Mouse (Mus musculus) retina, adult 2 months (tissue): ENCODE results near the gene Adck1.
"Not testable (repeated sequence)": the region's sequence is repeated elsewhere in the genome, so short reads cannot be mapped to it uniquely, and the experiment has no call there.

Experiments
- DNase-seq: peaks from one replicate; pipeline ENCODE4 v3.0.0-alpha.2; 2012; ENCODE audit warnings: low read depth, low spot score

Gene Adck1

GRCm38 (mm10) chr12:88426926-88427325 is 66.6 kb downstream of the Adck1 start:
- no peak for DNase-seq

- DNase-seq, result no peak
These were observed 68.4 kb downstream of the Adck1 start for GRCm38 (mm10) chr12:88428735-88429134.

DNA sequence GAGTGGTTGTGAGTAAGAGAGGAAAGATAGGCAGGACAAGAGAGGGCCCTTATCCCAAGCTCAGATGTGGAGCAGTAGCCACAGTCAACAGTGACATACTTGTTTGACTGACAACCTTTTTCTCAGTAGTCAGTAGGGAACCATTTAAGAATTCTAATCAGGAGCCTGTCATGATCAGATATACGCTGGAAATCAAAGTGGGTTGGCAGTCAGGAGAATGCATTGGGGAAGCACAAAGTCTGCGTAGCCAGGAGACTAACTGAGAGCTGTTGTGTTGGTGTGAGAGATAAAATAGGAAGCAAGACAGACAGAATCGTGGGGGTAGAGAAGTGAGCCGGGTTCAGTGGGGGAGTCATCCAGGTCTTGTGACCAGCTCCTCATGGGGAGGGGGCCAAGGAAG is 71.9 kb downstream of the Adck1 start:
- DNase-seq, result no peak

DNA sequence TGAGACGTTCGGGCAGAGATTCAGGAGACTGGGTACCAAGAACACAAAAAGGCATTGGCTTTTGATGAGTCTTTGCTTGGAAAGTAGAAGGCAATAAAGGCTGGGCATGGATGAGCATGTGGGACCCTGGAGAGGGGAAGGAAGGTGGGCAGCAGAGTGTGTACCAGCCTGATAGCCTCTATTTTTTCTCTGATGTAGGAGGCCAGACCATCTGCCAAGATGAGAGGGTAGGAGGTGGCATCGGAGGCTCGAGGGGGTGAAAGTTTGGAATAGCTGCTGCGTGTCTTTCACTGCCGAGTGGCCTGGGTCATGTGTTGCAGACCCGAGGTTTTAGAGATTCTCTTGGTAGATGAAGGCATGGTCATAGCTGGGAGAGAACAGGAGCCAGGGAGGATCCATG is 72.8 kb downstream of the Adck1 start:
- no peak for DNase-seq

GRCm38 (mm10) chr12:88436962-88437750 is 76.8 kb downstream of the Adck1 start:
- DNase-seq, result no peak

DNA sequence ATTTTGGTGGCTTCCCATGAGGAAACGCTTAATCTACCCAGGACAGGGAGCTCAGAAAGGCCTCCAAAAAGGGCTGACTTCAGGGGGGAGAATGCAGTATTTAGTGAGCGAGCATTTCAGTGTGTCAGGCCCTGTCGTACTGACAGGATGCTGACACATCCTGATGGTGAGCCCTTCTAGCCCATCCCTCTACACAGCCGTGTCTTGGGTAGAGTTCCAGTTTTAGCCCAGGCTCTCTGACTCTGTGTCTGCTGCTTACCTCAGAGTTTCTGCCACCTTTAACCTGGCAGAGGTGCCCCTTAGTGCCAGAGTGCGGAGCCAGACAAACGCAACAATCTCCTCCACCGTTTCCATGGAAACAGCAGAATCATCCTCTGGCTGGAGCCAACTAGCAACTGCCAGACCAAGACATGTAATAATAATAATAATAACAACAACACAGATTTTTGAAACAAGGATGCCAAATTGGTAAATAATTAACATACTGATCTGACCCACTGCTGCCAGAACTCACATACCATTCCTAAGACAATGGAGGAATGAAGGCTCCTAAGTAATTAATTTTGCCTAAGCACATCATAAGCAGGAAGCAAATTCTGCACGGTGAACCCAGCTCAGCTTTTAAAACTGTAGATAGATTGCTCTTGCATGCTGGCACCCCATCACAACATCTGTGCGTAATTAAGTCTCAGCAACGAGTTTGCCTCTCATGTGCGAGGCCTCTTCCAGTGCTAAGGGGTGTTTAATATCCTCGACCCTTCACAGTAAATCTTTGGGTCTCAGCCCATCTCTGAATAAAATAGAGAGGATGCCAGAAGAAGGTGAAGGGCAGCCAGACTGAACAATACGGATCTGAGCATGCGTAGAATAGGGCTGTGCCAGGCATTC is 81.8 kb downstream of the Adck1 start:
- no peak for DNase-seq

- DNase-seq, result no peak
These were observed 83.7 kb downstream of the Adck1 start for GRCm38 (mm10) chr12:88444040-88444439.

- no peak for DNase-seq
These were observed 85.1 kb downstream of the Adck1 start for GRCm38 (mm10) chr12:88445471-88445870.

DNA sequence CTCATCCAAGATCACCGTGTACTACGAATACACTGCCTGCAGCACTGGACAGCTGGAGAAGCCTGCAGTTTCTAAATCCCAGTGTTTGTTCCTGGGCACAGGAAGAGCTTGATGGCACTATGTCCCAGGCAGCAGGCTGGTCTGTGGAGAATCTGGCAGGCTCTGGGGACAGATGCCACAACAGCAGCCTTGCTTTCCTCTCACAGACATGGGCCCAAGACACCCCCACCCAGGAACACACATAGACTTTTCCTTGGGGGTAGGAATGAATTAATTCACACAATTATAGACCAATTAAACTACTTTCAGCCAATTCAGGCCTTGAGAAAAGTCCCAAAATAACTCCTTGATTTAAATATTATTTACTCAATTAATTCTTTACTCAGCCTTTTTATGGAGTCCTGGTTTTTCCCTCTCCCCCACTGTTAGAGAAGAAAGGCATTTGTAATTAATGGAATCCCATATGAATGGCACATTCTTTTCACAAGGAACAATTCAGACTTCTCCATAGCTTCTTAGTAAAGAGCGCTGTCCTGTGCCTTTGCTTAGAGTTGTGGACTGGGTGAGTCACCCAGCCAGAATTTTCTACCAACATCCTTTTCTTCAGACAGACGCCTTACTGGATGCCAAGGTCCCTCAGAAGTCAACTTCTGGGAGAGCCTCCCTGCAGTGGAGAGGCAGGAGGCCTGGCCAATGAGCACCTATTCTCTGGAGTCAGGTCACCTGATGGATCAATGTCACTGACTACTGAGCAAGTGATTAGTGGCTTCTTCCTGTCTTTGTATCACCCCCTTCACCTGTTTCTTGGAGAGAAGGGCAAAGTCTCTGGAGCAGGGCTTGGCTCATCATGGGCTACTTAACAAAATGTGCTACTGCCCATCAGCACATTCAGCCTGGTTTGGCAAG is 90.6 kb downstream of the Adck1 start:
- no peak for DNase-seq

GRCm38 (mm10) chr12:88454701-88455410 is 94.5 kb downstream of the Adck1 start:
- DNase-seq, result no peak

- no peak for DNase-seq
These were observed 96.7 kb downstream of the Adck1 start for GRCm38 (mm10) chr12:88457021-88457420.

DNA sequence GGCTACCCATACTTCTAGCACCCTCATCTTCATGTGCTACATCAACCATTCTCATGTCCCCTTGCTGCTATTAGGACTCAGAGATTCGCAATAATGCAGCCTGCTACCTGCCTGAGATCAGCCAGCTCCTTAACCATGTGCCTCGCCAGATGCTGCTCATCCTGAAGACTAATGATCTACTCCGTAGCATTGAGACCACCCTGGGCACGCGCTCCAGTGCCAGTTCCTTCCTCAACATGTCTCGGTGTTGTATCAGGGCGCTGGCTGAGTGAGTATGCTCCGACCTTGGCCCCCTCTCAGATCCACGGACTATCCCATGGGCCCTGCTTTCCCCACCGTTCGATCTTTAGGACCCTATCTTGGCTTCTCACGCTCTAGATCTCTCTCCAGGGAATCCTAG is 98.6 kb downstream of the Adck1 start:
- no peak for DNase-seq

DNA sequence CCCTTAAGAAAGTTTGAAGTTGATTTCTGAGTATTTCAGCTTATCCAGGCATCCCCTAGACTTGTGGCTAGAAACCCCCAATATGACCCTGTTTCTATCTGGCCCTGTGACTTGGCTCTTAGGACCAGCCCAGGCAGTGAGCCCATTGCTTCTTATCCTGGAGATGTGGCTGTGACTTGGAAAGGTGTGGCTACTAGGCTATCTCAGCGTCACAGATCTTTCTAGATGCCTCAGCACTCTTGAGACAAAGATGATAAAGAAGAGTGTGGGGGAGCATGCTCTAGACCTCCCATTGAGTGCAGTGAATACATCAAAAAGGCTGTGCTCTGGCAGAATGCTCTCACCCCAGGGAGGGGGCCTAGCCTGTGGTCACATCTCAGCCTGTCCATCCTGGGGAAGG is 99.1 kb downstream of the Adck1 start:
- no peak for DNase-seq

GRCm38 (mm10) chr12:88461026-88461425 is 100.7 kb downstream of the Adck1 start:
- no peak for DNase-seq

GRCm38 (mm10) chr12:88463588-88464290 is 103.4 kb downstream of the Adck1 start:
- DNase-seq, result no peak

DNA sequence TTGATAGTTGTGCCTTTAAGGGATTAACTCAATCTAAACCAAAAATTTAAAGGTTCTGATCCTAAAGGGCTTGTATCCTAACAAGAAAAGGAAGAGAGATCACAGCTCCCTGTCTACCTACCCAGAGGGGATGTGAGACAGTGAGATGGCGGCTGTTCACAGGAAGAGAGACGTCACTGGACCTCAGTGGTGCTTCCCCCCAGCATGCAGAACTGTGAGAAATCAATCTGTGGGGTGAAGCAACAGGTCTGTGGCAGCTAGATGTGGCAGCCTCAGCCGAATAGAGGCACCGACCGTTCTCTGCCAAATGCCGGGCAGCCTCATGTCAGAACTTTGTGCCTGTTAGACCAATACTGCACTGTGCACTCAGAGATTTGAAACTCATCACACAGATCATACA is 106.4 kb downstream of the Adck1 start:
- DNase-seq, result no peak

- no peak for DNase-seq
These were observed 106.9 kb downstream of the Adck1 start for GRCm38 (mm10) chr12:88467257-88467656.

- no peak for DNase-seq
These were observed 107.6 kb downstream of the Adck1 start for GRCm38 (mm10) chr12:88467935-88468465.

DNA sequence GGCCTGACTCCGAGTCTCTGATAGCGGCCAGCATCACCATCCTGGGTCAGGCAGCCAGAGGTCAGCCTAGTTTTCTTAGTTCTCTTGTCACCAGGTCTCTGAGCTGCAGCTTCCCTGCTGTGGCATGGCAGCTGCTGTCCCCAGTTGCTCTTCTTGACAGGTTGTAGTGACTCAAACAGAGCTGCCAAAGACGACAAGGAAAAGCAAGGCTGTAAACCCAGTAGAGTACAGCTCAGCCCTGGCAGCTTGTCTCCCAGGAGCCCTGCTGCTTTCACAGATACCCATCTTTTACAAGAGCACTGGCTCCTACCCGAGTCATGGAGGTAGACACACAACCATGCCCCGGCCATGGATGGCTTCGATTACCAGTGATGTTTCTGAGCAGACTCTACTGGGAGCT is 108.3 kb downstream of the Adck1 start:
- no peak for DNase-seq

- not testable (repeated sequence) for DNase-seq
These were observed 111.5 kb downstream of the Adck1 start for GRCm38 (mm10) chr12:88471884-88472283.
